Mouse (Mus musculus): ENCODE measurements around the gene 1110051M20Rik. TPM values are rescaled to one million over a fixed set of nuclear protein-coding genes. Genes with fewer than 3 reads are reported as not detected.

The 1110051M20Rik gene
- total RNA-seq, 2 experiments from 2014 or later = 100 to 103 TPM

DNA sequence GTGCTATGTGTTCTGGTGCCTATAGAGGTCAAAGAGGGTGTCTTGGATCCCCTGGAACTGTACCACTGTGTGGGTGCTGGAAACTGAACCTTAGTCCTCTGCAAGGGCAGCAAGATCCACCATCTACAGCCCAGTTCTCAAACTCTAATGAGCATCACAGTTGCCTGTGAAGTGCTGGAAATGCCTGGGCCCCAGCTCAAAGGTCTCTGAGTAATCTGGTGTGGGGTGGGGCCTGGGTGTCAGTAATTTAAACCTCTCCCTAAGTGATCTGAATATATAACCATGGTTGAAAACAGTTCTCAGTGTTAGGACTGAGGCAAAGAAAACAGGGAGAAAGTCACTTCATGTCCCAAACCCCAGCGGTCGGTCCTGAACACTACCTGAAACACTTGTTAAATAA lies 81.2 kb downstream of the 1110051M20Rik start:
- DNase-seq (ENCODE audit: low spot score in 2 of 2) = no peak
- intact Hi-C loops (cut with DNase I) = no loop called here

DNA sequence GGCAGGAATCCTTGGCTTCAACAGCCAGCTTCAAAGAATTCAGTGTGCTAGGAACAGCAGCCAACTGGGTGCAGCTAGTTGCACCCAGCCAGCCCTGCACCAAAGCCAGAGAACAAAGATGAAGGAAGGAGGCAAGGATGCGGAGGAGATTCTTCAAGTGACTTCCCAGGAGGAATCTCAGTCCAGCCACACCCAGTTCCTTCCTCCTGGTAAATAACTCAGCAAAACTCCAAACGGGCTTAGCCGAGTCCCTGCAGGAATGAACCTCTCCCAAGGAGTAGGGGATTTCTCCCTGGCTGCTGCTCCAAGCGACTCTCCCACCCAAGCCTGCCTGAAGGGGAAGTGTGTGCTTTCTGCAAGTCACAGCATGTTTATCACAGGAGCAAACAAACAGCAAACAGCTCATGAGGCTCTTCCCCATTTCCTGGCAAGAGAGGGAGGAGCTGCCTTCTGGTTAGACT lies 83.4 kb downstream of the 1110051M20Rik start:
- peak in 1 of 2 experiments; percentile 5 for DNase-seq (ENCODE audit: low spot score in 2 of 2)
- intact Hi-C loops (cut with DNase I) = no loop called here

DNA sequence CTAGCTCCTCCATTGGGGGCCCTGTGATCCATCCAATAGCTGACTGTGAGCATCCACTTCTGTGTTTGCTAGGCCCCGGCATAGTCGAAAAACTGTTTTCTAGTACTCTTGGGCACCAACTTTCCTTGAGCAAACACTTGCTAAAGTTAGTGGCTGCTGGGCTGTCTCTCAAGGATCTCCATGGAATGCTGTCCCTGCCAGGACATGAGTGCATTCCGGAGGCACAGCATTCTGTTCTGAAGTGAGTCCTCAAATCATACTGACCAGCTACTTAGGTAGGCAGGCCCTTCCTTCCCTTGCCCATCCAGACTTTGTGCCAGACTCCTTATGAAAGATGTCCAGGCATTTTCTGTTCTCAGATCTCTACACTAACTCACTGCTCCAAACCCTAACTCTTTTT lies 88.7 kb downstream of the 1110051M20Rik start:
- DNase-seq (ENCODE audit: low spot score in 2 of 2) = no peak
- intact Hi-C loops (cut with DNase I) = no loop called here

DNA sequence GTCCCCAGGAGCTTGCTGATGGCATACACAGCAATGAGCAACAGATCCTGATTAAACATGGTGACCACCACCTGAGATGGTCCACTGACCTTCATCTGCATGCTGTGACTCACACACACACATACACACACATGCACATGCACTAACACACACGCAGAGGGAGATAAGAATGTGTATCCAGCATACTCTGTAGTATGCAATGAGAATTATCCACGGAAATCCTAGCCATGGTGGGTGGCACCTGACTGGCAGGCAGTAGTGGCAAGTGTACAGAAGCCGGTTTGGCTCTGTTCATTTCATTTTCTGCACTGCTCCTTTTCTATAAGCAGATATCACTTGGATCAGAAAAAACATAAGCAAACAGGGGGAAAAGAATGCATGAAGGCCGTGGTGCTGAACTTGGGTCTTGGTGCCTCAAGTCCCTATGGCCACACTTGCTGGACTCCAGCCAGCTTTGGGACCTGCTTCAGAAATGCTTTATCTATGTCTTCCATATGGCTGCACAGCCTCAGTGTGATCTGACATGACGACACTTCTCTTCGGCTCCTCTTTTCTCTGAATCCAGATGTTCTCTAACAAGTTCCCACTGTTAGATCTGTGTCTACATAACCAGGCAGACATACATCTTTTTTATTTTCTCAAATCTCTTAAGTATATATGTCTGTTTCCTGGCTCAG lies 89.6 kb downstream of the 1110051M20Rik start:
- intact Hi-C loops (cut with DNase I) = no loop called here
- no peak for DNase-seq (ENCODE audit: low spot score in 2 of 2)

DNA sequence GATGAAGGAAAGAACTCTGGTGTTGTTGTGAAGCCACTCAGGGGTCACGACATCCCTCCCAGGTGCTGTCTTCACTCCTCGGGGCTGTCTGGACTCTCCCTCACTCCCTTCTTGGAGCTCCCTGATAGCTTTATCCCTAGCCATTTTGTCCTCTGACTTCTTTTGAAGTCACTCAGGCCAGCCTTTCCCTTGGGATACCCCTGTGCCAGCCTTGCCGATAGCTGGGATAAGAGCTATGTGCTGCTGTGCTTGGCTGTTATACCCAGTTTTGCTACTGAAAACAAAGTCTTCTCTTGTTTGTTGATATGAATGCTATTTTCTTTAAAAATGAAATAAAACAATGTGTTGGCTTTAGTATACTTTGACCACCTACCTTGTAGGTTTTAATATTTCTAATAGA lies 90.7 kb downstream of the 1110051M20Rik start:
- no peak for DNase-seq (ENCODE audit: low spot score in 2 of 2)
- intact Hi-C loops (cut with DNase I) = no loop called here

DNA sequence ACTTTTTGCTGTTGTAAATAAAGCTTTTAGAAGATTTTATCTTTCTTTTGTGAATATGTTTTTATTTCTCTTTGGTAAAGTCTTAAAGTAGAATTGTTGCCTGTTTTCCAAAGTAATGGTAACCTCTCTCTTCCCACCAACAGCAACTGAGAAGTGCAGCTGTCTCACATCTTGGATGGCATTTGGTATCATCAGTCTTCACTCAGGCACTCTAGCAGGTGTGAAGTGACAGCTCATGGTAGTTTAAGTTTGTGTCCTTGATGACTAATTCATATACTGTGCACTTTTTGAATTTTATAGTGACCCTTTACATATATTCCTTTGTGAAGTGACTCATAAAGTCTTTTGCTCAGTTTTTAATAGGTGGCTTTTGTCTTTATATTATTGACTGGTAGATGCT lies 92.7 kb downstream of the 1110051M20Rik start:
- intact Hi-C loops (cut with DNase I) = no loop called here
- DNase-seq (ENCODE audit: low spot score in 2 of 2) = no peak

DNA sequence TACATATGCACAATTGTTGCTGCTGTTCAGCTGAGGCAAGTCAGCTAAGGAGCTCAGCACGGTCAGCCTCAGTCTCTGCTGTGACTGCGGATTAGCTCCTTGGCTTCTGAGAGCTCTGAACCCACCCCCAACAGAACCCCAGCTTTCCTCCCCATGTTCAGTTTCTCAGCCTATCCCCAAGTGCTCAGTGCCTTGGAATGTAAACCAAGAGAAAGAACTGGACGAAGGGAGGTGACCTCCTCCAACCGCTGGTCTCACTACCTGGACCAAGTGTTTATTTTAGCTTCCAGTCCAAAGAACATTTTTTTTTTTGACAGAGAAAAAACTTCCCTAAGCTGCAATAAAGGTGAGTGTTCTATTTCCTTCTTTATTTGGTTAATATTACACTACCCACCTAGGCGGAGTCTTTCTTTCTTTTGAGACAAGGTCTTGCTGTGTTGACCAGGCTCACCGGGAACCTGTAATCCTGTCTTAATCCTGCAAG lies 94.5 kb downstream of the 1110051M20Rik start:
- no peak for DNase-seq (ENCODE audit: low spot score in 2 of 2)
- intact Hi-C loops (cut with DNase I) = no loop called here

DNA sequence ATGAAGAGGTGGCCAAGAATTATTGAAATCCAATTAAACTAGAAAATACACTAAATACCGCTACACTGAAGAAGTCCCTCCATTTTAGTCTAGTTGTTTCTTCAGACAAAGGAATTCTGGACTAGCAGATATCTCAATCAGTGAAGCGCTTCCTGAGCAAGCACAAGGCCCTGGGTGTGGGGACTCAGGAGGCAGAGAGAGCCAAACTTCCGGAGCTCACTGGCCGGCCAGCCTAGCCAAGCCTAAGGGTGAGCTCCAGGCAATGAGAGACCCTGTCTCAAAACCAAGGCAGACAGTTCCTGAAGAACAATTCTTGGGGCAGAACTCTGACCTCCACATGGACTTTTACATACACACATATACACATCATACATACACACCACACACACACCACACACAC lies 95.6 kb downstream of the 1110051M20Rik start:
- intact Hi-C loops (cut with DNase I) = no loop called here

DNA sequence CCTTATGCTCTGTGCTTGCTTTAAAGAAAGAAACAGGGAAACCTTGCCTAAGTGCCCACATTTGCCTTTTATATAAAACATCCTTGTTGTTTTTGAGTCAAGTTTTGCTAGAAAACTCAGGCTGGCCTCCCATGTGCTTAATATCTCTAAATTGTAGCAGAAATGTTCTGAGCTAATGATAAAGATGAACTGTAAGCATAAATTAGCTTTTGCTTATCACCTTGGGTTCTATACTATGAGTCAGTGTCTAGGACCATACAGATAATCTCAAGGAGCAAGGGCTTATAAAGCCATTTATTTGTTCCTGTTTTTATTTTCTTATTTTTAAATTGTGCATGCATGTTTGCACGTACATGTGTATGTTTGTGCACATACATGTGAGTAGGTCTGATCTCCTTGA lies 98.9 kb downstream of the 1110051M20Rik start:
- intact Hi-C loops (cut with DNase I) = no loop called here
- DNase-seq (ENCODE audit: low spot score in 2 of 2) = no peak

More for the DNA sequence above, 95.6 kb downstream of the 1110051M20Rik start:
- DNase-seq (ENCODE audit: low spot score in 2 of 2) = no peak

DNA sequence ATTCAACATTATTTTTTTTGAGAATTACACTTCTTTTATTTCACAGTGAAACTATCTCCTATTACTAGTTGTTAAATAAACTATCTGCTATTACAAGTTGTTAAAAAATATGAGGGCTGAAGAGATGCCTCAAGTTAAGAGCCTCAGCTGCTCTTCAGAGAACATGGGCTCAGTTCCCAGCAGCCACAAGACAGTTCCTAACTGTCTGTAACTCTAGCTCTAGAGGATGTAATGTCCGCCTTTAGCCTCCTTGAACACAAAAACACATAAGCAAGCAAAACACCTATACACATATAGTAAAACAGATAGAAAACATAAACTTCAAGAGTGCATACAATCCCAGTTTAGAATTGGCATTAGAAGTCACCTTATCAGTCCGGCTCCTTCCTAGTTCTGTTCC lies 104.9 kb downstream of the 1110051M20Rik start:
- DNase-seq (ENCODE audit: low spot score in 2 of 2) = no peak

DNA sequence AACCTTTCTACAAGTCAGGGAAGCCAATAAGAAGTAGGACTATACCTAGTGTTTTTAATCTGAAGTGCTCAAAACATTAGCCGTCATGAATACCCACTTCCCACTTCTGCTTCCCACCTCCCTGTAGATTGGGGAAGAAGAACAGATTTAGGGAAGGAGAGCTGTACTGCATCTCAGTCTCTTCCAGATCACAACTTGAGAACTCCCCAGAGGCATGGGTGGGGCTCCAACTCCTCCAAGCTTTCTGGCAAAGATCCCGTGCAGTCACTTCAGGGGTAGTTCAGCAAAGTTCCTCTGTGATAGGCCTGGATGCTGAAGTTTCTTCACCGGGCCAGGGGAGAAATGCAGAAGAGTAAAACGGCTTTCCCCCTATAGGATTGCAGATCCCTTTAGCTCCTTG lies 109.4 kb downstream of the 1110051M20Rik start:
- intact Hi-C loops (cut with DNase I) = no loop called here
- DNase-seq (ENCODE audit: low spot score in 2 of 2) = no peak

More for the DNA sequence above, 104.9 kb downstream of the 1110051M20Rik start:
- intact Hi-C loops (cut with DNase I) = no loop called here

DNA sequence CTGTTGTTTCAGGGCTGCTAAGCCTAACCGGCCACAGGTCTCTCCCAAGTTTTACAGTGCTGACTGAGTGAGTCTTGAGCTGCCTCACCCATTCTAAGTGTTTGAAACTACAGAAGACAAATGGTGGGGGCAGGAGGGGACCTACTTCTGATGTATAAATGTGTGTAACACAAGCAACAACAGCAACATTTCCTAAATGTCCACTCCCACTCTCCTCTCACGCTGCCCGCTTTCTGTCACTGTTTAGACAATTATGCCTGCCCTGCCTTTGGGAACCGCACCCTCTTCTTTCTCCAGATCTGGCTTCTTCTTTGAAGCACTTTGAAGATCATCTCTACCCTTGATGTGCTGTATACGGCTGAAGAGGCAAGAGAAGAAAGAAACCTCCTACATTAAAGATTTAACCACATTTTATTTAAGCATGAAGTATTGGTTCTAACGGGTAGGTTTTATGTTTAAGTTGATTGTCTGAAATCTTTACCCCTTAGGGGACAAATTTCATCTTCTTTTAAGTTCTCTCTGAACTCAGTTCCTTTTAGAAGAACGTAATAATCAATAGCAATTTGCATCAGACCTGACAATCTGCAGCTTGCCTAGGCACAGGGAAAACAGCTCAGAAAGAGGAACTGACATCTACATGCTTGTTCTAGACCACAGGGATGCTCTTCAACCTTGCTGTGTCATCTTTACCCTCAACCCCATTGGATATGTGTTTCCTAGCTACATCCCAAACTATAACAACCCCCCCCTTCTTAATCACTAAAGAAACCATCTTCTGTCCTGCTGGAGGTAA lies 113.3 kb downstream of the 1110051M20Rik start:
- no peak for DNase-seq (ENCODE audit: low spot score in 2 of 2)
- intact Hi-C loops (cut with DNase I) = no loop called here

DNA sequence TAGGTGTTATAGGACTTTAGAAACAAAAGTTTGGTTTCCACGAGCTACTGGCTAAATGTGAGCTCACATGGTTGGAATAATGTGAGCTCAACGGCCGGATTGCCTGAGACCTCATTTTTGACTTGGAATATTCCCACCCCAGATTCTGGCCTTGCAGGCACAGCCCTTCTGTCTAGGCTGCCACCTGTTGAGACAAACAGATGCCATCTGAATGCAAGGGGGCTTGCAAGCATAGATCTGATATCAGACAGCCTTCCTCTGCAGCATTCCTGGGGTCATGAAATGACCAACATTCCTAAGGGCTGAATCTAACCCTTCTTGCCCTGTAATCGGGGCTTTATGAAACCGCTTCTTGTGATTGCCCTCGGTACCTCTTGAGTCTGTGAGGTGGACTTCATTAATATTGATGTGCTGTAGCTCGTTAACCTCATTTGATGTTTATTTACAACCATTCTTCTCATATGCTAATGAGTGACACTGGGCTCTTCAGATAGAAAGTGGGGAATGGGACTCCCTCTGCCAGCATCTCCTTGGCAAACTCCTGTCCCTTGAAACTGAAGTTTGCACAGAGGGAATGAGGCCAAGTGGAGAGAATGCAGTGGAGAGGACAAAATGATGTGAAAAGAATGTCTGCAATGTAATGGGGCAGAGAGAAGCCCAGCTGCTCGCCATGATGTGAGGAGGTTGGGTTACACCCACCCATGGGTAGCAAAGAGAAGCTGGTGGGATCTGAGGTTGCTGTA lies 114.3 kb downstream of the 1110051M20Rik start:
- no peak for DNase-seq (ENCODE audit: low spot score in 2 of 2)

DNA sequence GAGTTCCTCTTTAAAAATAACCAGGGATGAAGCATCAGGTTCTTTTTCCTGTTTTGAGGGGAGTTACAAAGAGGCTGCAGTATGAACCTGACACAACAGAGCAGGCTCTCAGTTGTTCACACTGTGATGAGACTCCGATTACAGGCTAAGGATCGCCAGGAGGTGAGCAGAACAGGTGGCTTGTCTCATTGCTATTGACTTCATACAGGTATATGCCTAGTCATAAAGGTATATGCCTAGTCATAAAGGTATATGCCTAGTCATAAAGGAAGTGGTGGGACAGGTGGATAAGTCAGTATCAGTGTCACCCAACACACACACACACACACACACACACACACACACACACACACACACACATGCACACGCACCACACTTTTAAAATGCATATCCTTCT lies 115.8 kb downstream of the 1110051M20Rik start:
- intact Hi-C loops (cut with DNase I) = no loop called here
- DNase-seq (ENCODE audit: low spot score in 2 of 2) = no peak

More for the DNA sequence above, 114.3 kb downstream of the 1110051M20Rik start:
- intact Hi-C loops (cut with DNase I) = no loop called here

DNA sequence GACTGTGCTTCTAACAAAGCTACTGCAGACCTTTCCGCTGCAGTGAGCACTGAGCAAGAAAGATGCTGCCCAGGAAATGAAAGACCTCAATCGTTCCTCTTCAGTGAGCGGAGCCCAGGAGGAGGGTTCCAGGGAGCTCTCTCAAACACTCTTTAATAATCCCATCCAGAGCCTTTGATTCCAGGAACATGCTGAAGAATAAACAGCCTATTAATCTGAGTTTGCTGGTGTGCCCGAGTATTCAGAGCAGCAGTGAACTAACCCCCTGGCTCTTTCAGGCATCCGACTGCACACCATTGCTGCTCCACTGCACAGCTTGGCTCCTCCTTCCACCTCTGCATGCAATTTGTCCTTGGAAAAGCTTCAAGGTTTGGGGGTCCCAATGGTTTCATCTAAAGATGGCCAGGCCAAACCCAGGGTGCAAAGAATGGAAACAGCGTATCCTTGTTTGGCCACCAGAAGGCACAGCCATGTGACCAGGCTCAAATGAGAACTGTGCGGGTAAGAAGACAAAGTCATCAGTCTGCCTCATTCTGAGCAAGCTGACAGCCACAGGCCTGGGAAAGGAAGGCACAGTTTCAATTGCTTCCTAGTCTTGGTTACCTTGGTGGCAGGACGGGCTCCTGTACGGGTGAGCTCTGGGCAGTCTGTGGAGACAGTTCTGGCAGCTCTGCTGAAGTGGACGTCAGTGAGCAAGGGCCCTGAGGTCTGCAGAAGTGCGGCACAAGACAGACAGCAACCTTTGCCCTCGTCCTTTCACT lies 116.4 kb downstream of the 1110051M20Rik start:
- peak in 1 of 2 experiments; percentile 17 for DNase-seq (ENCODE audit: low spot score in 2 of 2)
- intact Hi-C loops (cut with DNase I) = no loop called here

DNA sequence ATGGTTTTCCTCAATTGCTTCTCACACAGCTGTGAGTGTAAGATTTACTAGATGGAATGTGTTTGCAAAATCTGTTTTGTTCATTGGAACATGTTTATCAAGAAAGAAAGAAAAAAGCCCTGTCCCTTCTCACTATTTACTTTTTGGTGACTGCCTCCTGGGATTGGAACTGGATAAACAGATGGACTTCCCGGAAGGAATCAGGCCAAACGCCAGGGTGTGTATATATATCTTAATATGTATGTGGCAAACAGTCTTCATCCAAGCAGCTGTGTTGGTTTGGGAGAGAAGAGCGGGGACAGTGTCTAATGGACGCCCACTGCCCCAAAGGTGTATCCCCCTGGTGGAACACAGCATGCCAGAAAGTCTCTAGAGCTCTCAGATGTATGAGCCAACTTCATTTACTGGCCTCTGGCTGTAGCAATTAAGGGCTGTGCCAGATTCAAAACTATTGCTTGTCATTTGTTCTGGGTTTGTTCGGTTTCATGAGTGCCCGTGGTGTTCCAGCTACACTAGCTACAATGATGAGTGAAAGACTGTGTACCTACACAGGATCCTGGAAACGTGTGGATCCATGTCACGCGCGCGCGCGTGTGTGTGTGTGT lies 117.7 kb downstream of the 1110051M20Rik start:
- intact Hi-C loops (cut with DNase I) = no loop called here
- no peak for DNase-seq (ENCODE audit: low spot score in 2 of 2)

DNA sequence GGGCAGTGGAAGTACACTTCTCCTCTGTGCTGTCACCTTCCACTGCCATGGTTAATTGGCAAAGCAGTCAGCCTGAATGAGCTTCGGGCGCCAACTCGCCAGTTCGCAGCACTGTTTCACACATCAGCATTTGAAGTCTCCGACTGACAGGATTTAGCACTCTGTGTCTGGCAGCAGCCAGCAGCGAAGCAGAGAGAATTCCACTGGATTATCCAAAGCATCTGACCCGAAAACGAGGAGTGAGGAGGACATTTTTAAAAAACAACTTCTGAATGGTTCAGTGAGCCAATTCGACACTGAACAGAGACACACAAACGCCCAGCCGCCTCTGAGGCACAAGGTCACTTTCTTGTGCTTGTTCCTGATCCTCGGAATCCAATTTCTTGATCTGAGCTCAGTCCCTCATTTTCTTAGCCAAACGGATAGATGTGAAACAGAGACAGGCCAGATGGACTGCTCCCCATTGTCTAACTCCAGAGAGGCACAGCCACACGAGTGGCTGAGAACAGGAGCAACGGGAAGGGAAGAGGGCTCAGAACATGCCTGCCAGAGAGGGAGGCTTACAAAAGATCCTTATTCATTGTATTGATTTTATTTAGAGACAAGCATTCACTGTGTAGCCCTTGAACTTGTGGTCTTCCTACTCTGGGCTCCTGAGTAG lies 119.6 kb downstream of the 1110051M20Rik start:
- peak in 1 of 2 experiments; percentile 37 for DNase-seq (ENCODE audit: low spot score in 2 of 2)
- intact Hi-C loops (cut with DNase I) = no loop called here

DNA sequence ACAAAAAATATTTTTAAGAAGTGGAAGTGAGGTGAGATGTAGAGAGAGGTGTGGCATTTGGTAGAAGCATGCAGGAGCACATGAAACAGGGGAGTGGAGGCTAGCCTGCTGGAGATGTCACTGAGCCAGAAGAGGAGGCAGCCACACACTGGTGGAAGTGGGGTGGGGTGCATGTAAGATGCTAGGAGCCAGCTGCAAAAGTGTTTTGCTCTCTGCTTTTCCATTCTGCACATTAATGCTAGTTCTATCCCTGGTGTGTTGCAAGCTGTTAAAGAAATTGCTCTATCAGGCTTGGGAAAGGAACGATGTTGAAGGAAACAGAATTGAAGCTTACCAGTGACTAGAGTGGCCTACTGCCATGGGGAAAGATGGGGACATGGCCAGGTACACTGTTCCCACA lies 120.2 kb downstream of the 1110051M20Rik start:
- intact Hi-C loops (cut with DNase I) = no loop called here
- DNase-seq (ENCODE audit: low spot score in 2 of 2) = no peak

DNA sequence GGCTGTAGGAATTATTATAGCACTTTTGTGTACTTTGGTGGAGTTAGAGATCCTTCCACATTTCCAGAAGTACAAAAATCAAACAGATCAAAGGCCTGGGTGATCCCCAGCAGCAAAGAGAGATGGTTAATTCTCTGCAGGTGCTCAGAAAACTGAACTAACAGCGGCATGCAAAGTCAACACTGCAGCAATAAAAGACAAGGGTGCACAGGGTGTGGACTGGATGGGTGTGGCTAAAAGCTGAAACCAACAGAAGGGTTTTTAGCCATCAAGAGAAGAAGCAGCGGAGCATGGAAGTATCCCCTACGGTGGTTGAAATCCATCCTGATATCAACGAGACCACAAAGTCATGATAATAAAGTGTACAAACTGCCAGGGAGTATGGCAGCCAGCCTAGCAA lies 122.0 kb downstream of the 1110051M20Rik start:
- intact Hi-C loops (cut with DNase I) = no loop called here
- DNase-seq (ENCODE audit: low spot score in 2 of 2) = no peak

All from left cerebral cortex, postnatal 36 days (tissue).